Mouse (Mus musculus): ENCODE results near the gene Lztfl1.

DNA sequence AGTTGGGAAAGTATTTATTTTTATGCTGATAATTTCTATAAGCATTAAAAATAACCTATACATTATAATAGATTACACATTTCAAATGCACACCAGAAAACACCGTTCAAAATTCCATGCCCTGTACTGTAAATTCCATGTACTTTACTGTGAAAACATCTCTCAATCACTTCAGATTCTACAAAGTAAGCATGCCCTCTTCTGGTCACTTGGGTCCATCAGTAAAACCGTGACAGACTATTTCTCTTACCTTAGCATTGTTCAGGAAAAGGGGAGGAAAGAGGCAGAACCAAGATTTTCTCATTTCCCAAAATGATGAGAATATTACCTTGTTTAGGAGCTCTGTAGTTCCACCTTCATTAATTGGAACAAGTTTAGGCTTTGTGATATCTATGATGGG is 8.3 kb downstream of the Lztfl1 start:
- TF ChIP-seq POLR2A (IDR thresholded peaks at IDR 0.05; ENCODE audit: insufficient read depth, low read depth, low read length) (no peak), CTCF (IDR thresholded peaks at IDR 0.05; ENCODE audit: insufficient read depth, low read depth, low read length) (no peak)

All from olfactory bulb, adult 2 months (tissue).